Mouse (Mus musculus) limb, embryonic 12.5 days (tissue): ENCODE measurements around the gene Evx2. TPM values are rescaled to one million over a fixed set of nuclear protein-coding genes. Genes with fewer than 3 reads are reported as not detected.

Source experiments
- ATAC-seq: fragments of 200-750 bp; cut with Nextera tagmentation; 2 replicates; pipeline ENCODE4 v1.8.0; 2017; ENCODE audit warnings: low read depth, moderate TSS enrichment; ENCODE audit not compliant: insufficient number of reproducible peaks, insufficient read depth, low FRiP score, low TSS enrichment
- H3K27ac ChIP-seq: fragments of 300-500 bp; sonication (generic); 2 replicates; pipeline ENCODE4 v1.5.1; 2016; ENCODE audit warnings: mild to moderate bottlenecking, moderate library complexity
- H3K27me3 ChIP-seq: fragments of 300-500 bp; sonication (generic); 2 replicates; pipeline ENCODE4 v1.6.1; 2016; ENCODE audit warnings: mild to moderate bottlenecking, moderate library complexity
- H3K36me3 ChIP-seq: fragments of 300-500 bp; sonication (generic); 2 replicates; pipeline ENCODE4 v1.6.1; 2016; ENCODE audit warnings: mild to moderate bottlenecking, moderate library complexity
- H3K4me1 ChIP-seq: fragments of 300-500 bp; sonication (generic); replicated peaks from 2 replicates; pipeline ENCODE4 v1.6.1; 2016
- H3K4me2 ChIP-seq: fragments of 300-500 bp; sonication (generic); 2 replicates; pipeline ENCODE4 v1.6.1; 2016; ENCODE audit warnings: mild to moderate bottlenecking, moderate library complexity
- H3K4me3 ChIP-seq: fragments of 300-500 bp; sonication (generic); replicated peaks from 2 replicates; pipeline ENCODE4 v1.5.1; 2016; ENCODE audit warnings: mild to moderate bottlenecking
- H3K9ac ChIP-seq: fragments of 300-500 bp; sonication (generic); replicated peaks from 2 replicates; pipeline ENCODE4 v1.6.1; 2016; ENCODE audit warnings: mild to moderate bottlenecking, moderate library complexity
- H3K9me3 ChIP-seq: fragments of 300-500 bp; sonication (generic); 2 replicates; pipeline ENCODE4 v1.6.1; 2016; ENCODE audit warnings: mild to moderate bottlenecking, moderate library complexity
- whole genome bisulfite sequencing: fragments of 180-500 bp; shearing (Covaris S2); methylation state at CpG from one replicate; pipeline ENCODE4 v1.1.7; 2016; 5-methylcytosine and 5-hydroxymethylcytosine counted together
- microRNA-seq: library from miRNA; unstranded; fragments of <30 nt; microRNA quantifications from one replicate; pipeline ENCODE4, GENCODE M21; 2017
- polyA plus RNA-seq: library from polyadenylated mRNA; unstranded; fragments of >200 nt; fragmentation: Nextera tagmentation; extraction: Ambion mirVana; gene quantifications from 2 replicates; pipeline ENCODE4 v1.2.1, GENCODE M21; 2016

Gene Evx2
- polyA plus RNA-seq, 1 experiment from 2014 or later = 8.3 TPM

DNA sequence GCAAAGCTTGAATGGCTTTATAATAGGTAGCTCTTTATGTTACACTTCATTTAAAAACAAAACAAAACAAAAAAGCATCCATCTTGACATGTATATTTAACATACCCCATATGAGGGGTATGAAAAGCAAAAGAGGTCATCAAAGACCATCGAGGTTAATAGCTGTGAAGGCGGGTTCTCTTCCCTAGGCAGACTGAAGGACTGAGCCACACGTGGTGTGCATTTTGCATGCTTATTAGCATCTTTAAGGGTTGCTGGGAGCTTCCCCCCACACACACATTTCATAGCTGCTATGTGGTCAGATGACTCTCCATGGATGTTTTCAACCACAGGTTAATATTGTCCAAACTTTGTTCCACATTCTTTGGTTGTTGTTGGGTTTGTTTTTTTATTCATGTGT lies 55.3 kb downstream of the Evx2 start:
- H3K9ac ChIP-seq = no peak overlapping the region
- no peaks in the 10 kb centered on the region for H3K27me3 ChIP-seq
- no peak for ATAC-seq
- H3K27ac ChIP-seq = no peak overlapping the region
- no peak overlapping the region for H3K4me2 ChIP-seq
- no peaks in the 10 kb centered on the region for H3K36me3 ChIP-seq
- peaks cover 10% of the 10 kb centered on the region; the same call in 1 of the 2 replicates for H3K4me1 ChIP-seq
- no peaks in the 10 kb centered on the region for H3K9me3 ChIP-seq
- WGBS = 52% methylated on average over 3 of the region's 3 CpGs
- H3K4me3 ChIP-seq = no peak overlapping the region

Small RNA genes lying within 50 kb of the gene (microRNA-seq; reads per million reads assigned to microRNA genes)
- gene Gm44463 = not detected

Other genes with a start within 250 kb of the Evx2 start
- 80.8 and 90.7 TPM in 2 replicates for gene Lnpk, start 80.1 kb downstream of the Evx2 start, polyA plus RNA-seq
- 81.8 and 88.0 TPM in 2 replicates for gene Hoxd13, start 8.8 kb upstream of the Evx2 start, polyA plus RNA-seq
- gene Hoxd12, start 15.5 kb upstream of the Evx2 start, polyA plus RNA-seq = 113 and 130 TPM in 2 replicates
- 55.4 and 62.0 TPM in 2 replicates for gene Hoxd11, start 20.0 kb upstream of the Evx2 start, polyA plus RNA-seq
- gene Hoxd10, start 32.4 kb upstream of the Evx2 start, polyA plus RNA-seq = 39.5 and 42.0 TPM in 2 replicates
- gene Hoxd9, start 38.2 kb upstream of the Evx2 start, polyA plus RNA-seq = 17.8 and 19.2 TPM in 2 replicates
- gene Hoxd8, start 45.1 kb upstream of the Evx2 start, polyA plus RNA-seq = 7.5 and 7.8 TPM in 2 replicates
- 1.4 and 1.5 TPM in 2 replicates for gene Hoxd3, start 52.4 kb upstream of the Evx2 start, polyA plus RNA-seq
- gene Hoxd4, start 52.4 kb upstream of the Evx2 start, polyA plus RNA-seq = 0.55 and 0.78 TPM in 2 replicates
- gene Gm28230, start 67.2 kb upstream of the Evx2 start, polyA plus RNA-seq = 0.38 and 0.51 TPM in 2 replicates
- gene Hoxd1, start 103.4 kb upstream of the Evx2 start, polyA plus RNA-seq = 0.41 and 0.43 TPM in 2 replicates
- gene Mtx2, start 166.2 kb upstream of the Evx2 start, polyA plus RNA-seq = 110 and 114 TPM in 2 replicates